Mouse (Mus musculus) ES-E14 (cell line): ENCODE measurements at regions not wholly inside any gene's neighbourhood (a gene's known extent, or its start where the extent isn't known, plus 50 kb on each side); places are given as distances from the start of the nearest gene placed in this dataset.

Source experiments
- CHD2 ChIP-seq: IDR thresholded peaks from 2 replicates; pipeline ENCODE4 v1.6.1; 2014; ENCODE audit warnings: mild to moderate bottlenecking, low read depth, low read length, inconsistent platforms
- HCFC1 ChIP-seq: IDR thresholded peaks from 2 replicates; pipeline ENCODE4 v1.6.1; 2012; ENCODE audit warnings: low read length, inconsistent platforms, borderline replicate concordance; ENCODE audit not compliant: insufficient read depth
- MAFK ChIP-seq: IDR thresholded peaks from 2 replicates; pipeline ENCODE4 v1.6.1; 2014; ENCODE audit warnings: mild to moderate bottlenecking, low read depth, low read length, inconsistent platforms; ENCODE audit not compliant: insufficient read depth
- ZC3H11A ChIP-seq: IDR thresholded peaks from 2 replicates; pipeline ENCODE4 v1.6.1; 2012; ENCODE audit warnings: low read depth, mild to moderate bottlenecking, inconsistent platforms, low read length, borderline replicate concordance
- ZNF384 ChIP-seq: IDR thresholded peaks from 2 replicates; pipeline ENCODE4 v1.6.1; 2012; ENCODE audit warnings: low read depth, low read length, inconsistent platforms

GRCm38 (mm10) chr3:52468326-52468725 is 200.2 kb downstream of the Foxo1 start:
- TF ChIP-seq ZC3H11A (no peak), HCFC1 (no peak), CHD2 (no peak), ZNF384 (no peak), MAFK (no peak)
